In genomic region chr11:95822437-95822836, GRCm38 (mm10) we compare ENCODE assay signal across 29 mouse cellular contexts. TPM values are rescaled to one million over a fixed set of nuclear protein-coding genes. Genes with fewer than 3 reads are reported as not detected.
"Had no signal": no experiment of that assay in that cellular context is flagged by ENCODE, and none has a peak within 500 bp of the region (broad histone marks: within the 10 kb centered on the region; RNA-seq: fewer than 3 reads in every experiment).

No protein-coding gene starts in this region.

- ATAC-seq: hindbrain, embryonic 16.5 days; inflammation-experienced regulatory T-cells, adult 6 months; intestine, embryonic 15.5 days; intestine, postnatal 0 days had no signal

- DNase-seq: gastrocnemius, adult 2 months; gastrocnemius, postnatal 10 days; gastrocnemius, postnatal 25 days; heart, adult 2 months; heart, postnatal 14 days; heart, postnatal 36 days; kidney, adult 18-20 months; kidney, adult 8-10 months; kidney, postnatal 10 days; kidney, postnatal 25 days; kidney, postnatal 4 days; layer of hippocampus, postnatal 36 days; left cerebral cortex, postnatal 4 days had no signal

- H3K9me3 ChIP-seq: heart, embryonic 13.5 days; heart, embryonic 15.5 days; hindbrain, embryonic 10.5 days; hindbrain, embryonic 12.5 days; intestine, embryonic 15.5 days; limb, embryonic 13.5 days; limb, embryonic 15.5 days had no signal

- H3K4me2 ChIP-seq: heart, embryonic 11.5 days; heart, embryonic 15.5 days; hindbrain, embryonic 12.5 days; hindbrain, embryonic 14.5 days; intestine, embryonic 15.5 days; limb, embryonic 13.5 days; limb, embryonic 15.5 days had no signal

- H3K27ac ChIP-seq: gastrocnemius, adult 2 months; heart, adult 2 months; heart, embryonic 13.5 days; heart, embryonic 15.5 days; hindbrain, embryonic 10.5 days; hindbrain, embryonic 12.5 days; hindbrain, embryonic 14.5 days; intestine, embryonic 15.5 days; layer of hippocampus, adult 2 months; limb, embryonic 13.5 days; limb, embryonic 15.5 days; liver, embryonic 14.5 days had no signal

- H3K4me3 ChIP-seq: gastrocnemius, adult 2 months; heart, adult 2 months; heart, embryonic 13.5 days; heart, embryonic 15.5 days; hindbrain, embryonic 10.5 days; hindbrain, embryonic 12.5 days; intestine, embryonic 15.5 days; layer of hippocampus, adult 2 months; limb, embryonic 13.5 days; limb, embryonic 15.5 days had no signal

- H3K36me3 ChIP-seq: heart, embryonic 13.5 days; heart, embryonic 15.5 days; hindbrain, embryonic 10.5 days; hindbrain, embryonic 12.5 days; intestine, embryonic 15.5 days; limb, embryonic 13.5 days; limb, embryonic 15.5 days had no signal

- H3K9ac ChIP-seq: heart, embryonic 15.5 days; hindbrain, embryonic 12.5 days; hindbrain, embryonic 14.5 days; intestine, embryonic 15.5 days; limb, embryonic 13.5 days; limb, embryonic 15.5 days; liver, embryonic 14.5 days had no signal

RNA-seq across cellular contexts. Expression of gene Phospho1, which starts 1.9 kb away (rescaled TPM):
- polyA plus RNA-seq: hindbrain, embryonic 12.5 days; hindbrain, embryonic 16.5 days; inflammation-experienced regulatory T-cells, adult 6 months; kidney, embryonic 14.5 days; kidney, embryonic 16.5 days had no signal
